Mouse (Mus musculus) limb, embryonic 14.5 days (tissue): ENCODE measurements around the gene Rab3il1. TPM values are rescaled to one million over a fixed set of nuclear protein-coding genes. Genes with fewer than 3 reads are reported as not detected.

ENCODE experiments used
- ATAC-seq: fragments of 200-750 bp; cut with Nextera tagmentation; 2 replicates; pipeline ENCODE4 v1.8.0; 2017; ENCODE audit warnings: low read depth, moderate number of reproducible peaks, moderate TSS enrichment; ENCODE audit not compliant: low FRiP score
- DNase-seq: peaks from one replicate; pipeline ENCODE4 v3.0.0-alpha.2; 2015; ENCODE audit warnings: low spot score
- H3K27ac ChIP-seq: fragments of 300-500 bp; sonication (generic); replicated peaks from 2 replicates; pipeline ENCODE4 v1.5.1; 2014; ENCODE audit warnings: low read depth, mild to moderate bottlenecking, low read length, moderate library complexity, mixed read lengths
- H3K27me3 ChIP-seq: fragments of 300-500 bp; sonication (generic); 2 replicates; pipeline ENCODE4 v1.6.1; 2014; ENCODE audit warnings: low read length, mixed read lengths; ENCODE audit not compliant: control insufficient read depth, insufficient read depth
- H3K36me3 ChIP-seq: fragments of 300-500 bp; sonication (generic); 2 replicates; pipeline ENCODE4 v1.6.1; 2014; ENCODE audit warnings: mild to moderate bottlenecking, low read length, moderate library complexity, mixed read lengths; ENCODE audit not compliant: control insufficient read depth, insufficient read depth
- H3K4me1 ChIP-seq: fragments of 300-500 bp; sonication (generic); 2 replicates; pipeline ENCODE4 v1.6.1; 2014; ENCODE audit warnings: antibody characterized with exemption, low read length, mixed read lengths; ENCODE audit not compliant: control insufficient read depth, insufficient read depth
- H3K4me2 ChIP-seq: fragments of 300-500 bp; sonication (generic); replicated peaks from 2 replicates; pipeline ENCODE4 v1.6.1; 2014; ENCODE audit warnings: low read depth, mild to moderate bottlenecking, low read length, moderate library complexity; ENCODE audit not compliant: severe bottlenecking
- H3K4me3 ChIP-seq: fragments of 300-500 bp; sonication (generic); replicated peaks from 2 replicates; pipeline ENCODE4 v1.5.1; 2014; ENCODE audit warnings: low read length
- H3K9ac ChIP-seq: fragments of 300-500 bp; sonication (generic); 2 replicates; pipeline ENCODE4 v1.6.1; 2014; ENCODE audit warnings: mild to moderate bottlenecking, low read depth, low read length, moderate library complexity; ENCODE audit not compliant: severe bottlenecking
- H3K9me3 ChIP-seq: fragments of 300-500 bp; sonication (generic); 2 replicates; pipeline ENCODE4 v1.6.1; 2016; ENCODE audit warnings: low read length; ENCODE audit not compliant: control insufficient read depth
- POLR2A ChIP-seq: fragments of 200-500 bp; IDR thresholded peaks from 2 replicates; pipeline ENCODE4 v1.8.0; 2012; ENCODE audit warnings: inconsistent platforms, mild to moderate bottlenecking, moderate library complexity, borderline replicate concordance; ENCODE audit not compliant: insufficient read depth, insufficient read length; ENCODE audit errors: extremely low read depth
- WGBS: fragments of 180-500 bp; shearing (Covaris S2); extraction: QIAGEN DNeasy Blood & Tissue Kit; methylation state at CpG from one replicate; pipeline ENCODE4 v1.1.7; 2014; 5-methylcytosine and 5-hydroxymethylcytosine counted together
- polyA plus RNA-seq, 2 experiments: library from polyadenylated mRNA; depleted of rRNA in 1 of 2; stranded (reverse) in 1 of 2; unstranded in 1 of 2; fragments of >200 nt; fragmentation: Nextera tagmentation in 1 of 2; extraction: Ambion mirVana in 1 of 2; gene quantifications; 2 replicates each; pipeline versions ENCODE4 v1.2.1 to v1.2.3; 2012 to 2014

Gene Rab3il1
- polyA plus RNA-seq, 2 experiments, result 36.1 to 43.9 TPM

- TF ChIP-seq POLR2A, result no peak
- Histone ChIP-seq H3K27ac (no peak overlapping the region), H3K9ac (no peak overlapping the region), H3K9me3 (no peaks in the 10 kb centered on the region), H3K4me3 (no peak overlapping the region), H3K4me1 (no peaks in the 10 kb centered on the region), H3K27me3 (no peaks in the 10 kb centered on the region), H3K4me2 (no peak overlapping the region), H3K36me3 (peaks cover 41% of the 10 kb centered on the region)
- peak; percentile 78 for DNase-seq
- ATAC-seq, result no peak
- 39% methylated on average over 8 of the region's 8 CpGs for WGBS
Observed at GRCm38 (mm10) chr19:10033211-10033973, 31.9 kb downstream of the Rab3il1 start.

- H3K4me1 ChIP-seq, result 0 out of 2 replicates have a peak, but pooled peaks cover 4% of the 10 kb centered on the region
- peaks cover 31% of the 10 kb centered on the region for H3K36me3 ChIP-seq
- H3K4me2 ChIP-seq, result no peak overlapping the region
- no peak overlapping the region for H3K27ac ChIP-seq
- H3K27me3 ChIP-seq, result no peaks in the 10 kb centered on the region
- no peak overlapping the region for H3K9ac ChIP-seq
- no peaks in the 10 kb centered on the region for H3K9me3 ChIP-seq
- WGBS, result 82% methylated on average over 5 of the region's 5 CpGs
- TF ChIP-seq POLR2A, result no peak
- DNase-seq (no peak), ATAC-seq (no peak)
- no peak overlapping the region for H3K4me3 ChIP-seq
Observed at GRCm38 (mm10) chr19:10034356-10034755, 32.9 kb downstream of the Rab3il1 start.

GRCm38 (mm10) chr19:10034785-10035447, 33.4 kb downstream of the Rab3il1 start:
- H3K36me3 ChIP-seq, result peaks cover 27% of the 10 kb centered on the region
- TF ChIP-seq POLR2A, result no peak
- no peaks in the 10 kb centered on the region for H3K27me3 ChIP-seq
- no peak overlapping the region for H3K4me3 ChIP-seq
- H3K9me3 ChIP-seq, result no peaks in the 10 kb centered on the region
- 53% methylated on average over 8 of the region's 8 CpGs for WGBS
- H3K4me2 ChIP-seq, result no peak overlapping the region
- ATAC-seq (0 out of 2 replicates have a peak, but pooled peaks have one; percentile 44), DNase-seq (peak; percentile 69)
- 0 out of 2 replicates have a peak, but pooled peaks cover 4% of the 10 kb centered on the region for H3K4me1 ChIP-seq
- no peak overlapping the region for H3K27ac ChIP-seq
- no peak overlapping the region for H3K9ac ChIP-seq

- ATAC-seq, result no peak
- Histone ChIP-seq H3K4me2 (no peak overlapping the region), H3K36me3 (peaks cover 17% of the 10 kb centered on the region; the same call in 1 of the 2 replicates), H3K4me3 (no peak overlapping the region), H3K27ac (no peak overlapping the region), H3K4me1 (peaks cover 18% of the 10 kb centered on the region), H3K9me3 (no peaks in the 10 kb centered on the region), H3K27me3 (no peaks in the 10 kb centered on the region), H3K9ac (no peak overlapping the region)
- whole genome bisulfite sequencing, result 69% methylated on average over 2 of the region's 2 CpGs
- DNase-seq, result no peak
- TF ChIP-seq POLR2A, result no peak
Observed at GRCm38 (mm10) chr19:10037534-10037933, 36.1 kb downstream of the Rab3il1 start.

- H3K9me3 ChIP-seq, result no peaks in the 10 kb centered on the region
- H3K4me3 ChIP-seq, result no peak overlapping the region
- DNase-seq, result no peak
- no peak for TF ChIP-seq POLR2A
- H3K36me3 ChIP-seq, result peaks cover 9% of the 10 kb centered on the region; the same call in 1 of the 2 replicates
- H3K27me3 ChIP-seq, result no peaks in the 10 kb centered on the region
- WGBS, result 78% methylated on average over 3 of the region's 3 CpGs
- H3K4me1 ChIP-seq, result peaks cover 21% of the 10 kb centered on the region
- no peak overlapping the region for H3K27ac ChIP-seq
- no peak for ATAC-seq
- H3K4me2 ChIP-seq, result no peak overlapping the region
- H3K9ac ChIP-seq, result no peak overlapping the region
Observed at GRCm38 (mm10) chr19:10038364-10038763, 36.9 kb downstream of the Rab3il1 start.
